Mouse (Mus musculus) layer of hippocampus, adult 18-20 months (tissue): ENCODE data around the gene Ackr3. TPM values are rescaled to one million over a fixed set of nuclear protein-coding genes. Genes with fewer than 3 reads are reported as not detected.

Source experiments
- DNase-seq, 2 experiments: peaks; one replicate each; pipeline ENCODE4 v3.0.0; 2022; ENCODE audit warnings: low spot score in 2 of 2
- total RNA-seq, 2 experiments: library from RNA; stranded (reverse); gene quantifications; 2 replicates each; pipeline ENCODE4 v1.2.3; 2021

Gene Ackr3
- total RNA-seq, 2 experiments from 2014 or later: 15.5 to 15.9 TPM

GRCm38 (mm10) chr1:90227684-90228322, 24.0 kb downstream of the Ackr3 start:
- no peak for DNase-seq

- no peak for DNase-seq
These were observed 24.5 kb downstream of the Ackr3 start for GRCm38 (mm10) chr1:90228323-90228697.

DNA sequence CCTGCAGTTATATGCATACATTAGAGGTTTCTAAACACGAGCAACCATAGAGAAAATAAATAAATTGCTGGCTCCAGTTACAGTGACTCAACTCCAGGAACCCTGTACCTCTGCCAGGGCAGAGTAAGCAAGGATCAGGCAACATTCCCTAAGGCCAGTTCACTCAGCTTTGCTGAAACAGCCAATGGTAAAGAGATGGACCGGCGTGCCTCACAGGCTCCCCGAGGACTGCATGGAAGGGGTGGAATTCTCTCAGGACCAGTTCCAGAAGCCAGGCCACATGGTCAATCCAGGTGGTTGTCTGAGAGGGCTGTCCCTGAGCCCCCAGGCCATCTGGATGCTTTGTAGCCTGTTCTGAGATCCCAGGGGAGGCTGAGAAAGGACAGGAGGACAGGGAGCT, 26.8 kb downstream of the Ackr3 start:
- DNase-seq: no peak

GRCm38 (mm10) chr1:90231591-90232490, 28.1 kb downstream of the Ackr3 start:
- no peak for DNase-seq

DNA sequence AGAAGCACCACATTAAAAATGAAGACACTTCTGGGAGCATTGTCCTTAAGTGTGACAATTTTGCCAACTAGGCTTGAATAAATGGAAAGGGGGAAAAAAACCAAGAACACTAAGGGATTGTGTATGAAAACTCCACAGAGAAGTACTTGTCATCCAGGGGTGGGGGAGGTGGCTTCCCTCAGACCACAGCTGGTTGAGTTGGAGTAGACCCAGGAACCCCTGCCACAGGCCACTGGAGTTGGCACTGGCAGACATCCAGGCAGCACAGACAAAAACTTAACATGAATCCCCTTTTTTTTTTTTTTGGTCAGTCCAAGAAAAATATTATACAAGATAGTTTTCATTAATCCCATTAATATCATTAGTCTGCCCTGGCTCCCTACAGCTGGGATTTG, 28.7 kb downstream of the Ackr3 start:
- DNase-seq: no peak

DNA sequence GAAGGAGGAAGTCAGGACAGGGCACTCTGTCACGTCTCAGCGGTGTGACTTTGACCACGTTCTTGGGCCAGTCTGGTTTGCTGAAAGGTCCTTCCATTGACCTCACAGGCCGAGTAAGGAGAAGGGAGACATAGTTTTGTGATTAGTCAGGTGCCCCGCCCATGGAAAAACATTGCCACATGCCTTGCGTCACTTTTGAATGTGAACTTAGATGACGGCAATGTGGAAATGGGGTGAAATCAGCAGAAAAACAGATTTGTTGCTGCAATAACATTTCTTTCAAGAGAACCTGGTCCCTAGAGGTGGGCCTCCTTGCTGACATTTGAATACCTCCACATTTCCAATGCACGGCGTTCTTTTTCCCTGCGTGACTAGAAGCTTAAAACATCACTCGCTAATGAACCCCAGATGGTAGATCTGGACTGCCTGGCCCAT, 30.9 kb downstream of the Ackr3 start:
- DNase-seq: no peak

GRCm38 (mm10) chr1:90236640-90237039, 32.9 kb downstream of the Ackr3 start:
- DNase-seq: no peak

- peak; percentile 14 to 55 for DNase-seq
These were observed 34.5 kb downstream of the Ackr3 start for GRCm38 (mm10) chr1:90238095-90238888.

- DNase-seq: no peak
These were observed 35.8 kb downstream of the Ackr3 start for GRCm38 (mm10) chr1:90239336-90240225.

DNA sequence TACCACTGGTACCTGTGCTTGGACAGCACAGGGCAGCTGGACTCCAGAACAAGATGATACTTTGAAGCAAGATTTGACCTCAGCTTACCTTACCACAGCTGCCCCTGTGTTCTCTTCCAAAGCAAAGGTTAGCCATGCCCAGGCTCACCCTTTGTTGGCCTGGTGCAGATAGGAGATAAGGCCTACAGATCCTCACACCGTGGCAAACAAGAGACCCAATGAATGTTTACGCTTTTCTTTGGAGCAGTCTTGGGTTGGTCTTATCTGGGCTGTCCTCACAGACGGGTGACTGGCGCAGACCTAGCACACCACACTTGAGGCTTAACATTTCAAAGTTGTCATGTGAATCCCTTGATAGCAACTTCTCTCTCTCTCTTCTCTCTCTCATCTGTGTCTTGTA, 36.5 kb downstream of the Ackr3 start:
- no peak for DNase-seq

DNA sequence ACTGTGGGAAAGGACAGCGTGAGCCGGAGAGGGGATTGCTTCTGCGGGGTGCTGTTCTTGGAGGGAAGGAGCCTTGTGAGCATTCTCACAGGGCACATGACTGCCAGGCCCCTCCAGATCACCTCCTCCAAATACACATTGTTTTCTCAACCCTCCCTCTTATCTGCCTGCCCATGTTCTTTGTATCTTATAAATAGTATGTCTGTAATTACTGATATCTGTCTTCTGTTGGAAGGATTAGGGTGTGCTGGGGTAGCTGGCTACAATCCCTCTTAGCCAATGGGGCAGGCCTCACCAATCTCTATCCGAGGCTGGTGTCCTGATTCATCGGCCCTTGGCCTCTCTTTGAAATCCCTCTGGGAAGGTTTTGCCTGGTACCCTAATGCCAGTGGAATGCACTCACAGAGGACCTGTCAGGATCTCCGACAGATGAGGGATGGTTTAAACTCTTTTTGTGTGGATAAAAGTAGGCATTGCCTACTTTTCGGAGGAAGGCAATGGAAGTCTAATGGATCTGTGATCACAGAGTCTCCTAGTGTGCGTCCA, 38.7 kb downstream of the Ackr3 start:
- no peak for DNase-seq

DNA sequence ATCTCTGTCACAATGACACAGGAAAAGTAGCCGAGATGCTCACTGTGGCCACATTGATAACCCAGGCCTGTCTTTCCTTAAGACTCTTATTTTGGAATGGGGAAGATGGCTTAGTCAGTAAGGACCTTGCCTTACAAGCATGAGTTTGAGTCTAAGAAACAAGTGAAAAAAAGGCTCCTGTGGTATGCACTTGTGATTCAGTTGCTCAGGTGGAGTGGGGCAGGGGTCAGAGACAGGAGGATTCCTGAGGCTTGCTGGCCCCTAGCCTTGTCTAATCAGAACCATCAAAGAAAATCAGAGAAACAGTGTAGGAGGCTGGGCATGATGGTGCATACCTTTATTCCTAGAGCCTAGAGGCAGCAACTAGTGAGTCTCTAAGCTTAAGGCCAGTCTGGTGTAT, 40.8 kb downstream of the Ackr3 start:
- no peak for DNase-seq

- no peak for DNase-seq
These were observed 41.8 kb downstream of the Ackr3 start for GRCm38 (mm10) chr1:90245533-90245932.

- DNase-seq: no peak
These were observed 42.3 kb downstream of the Ackr3 start for GRCm38 (mm10) chr1:90246035-90246434.

GRCm38 (mm10) chr1:90246800-90247199, 43.0 kb downstream of the Ackr3 start:
- no peak for DNase-seq

DNA sequence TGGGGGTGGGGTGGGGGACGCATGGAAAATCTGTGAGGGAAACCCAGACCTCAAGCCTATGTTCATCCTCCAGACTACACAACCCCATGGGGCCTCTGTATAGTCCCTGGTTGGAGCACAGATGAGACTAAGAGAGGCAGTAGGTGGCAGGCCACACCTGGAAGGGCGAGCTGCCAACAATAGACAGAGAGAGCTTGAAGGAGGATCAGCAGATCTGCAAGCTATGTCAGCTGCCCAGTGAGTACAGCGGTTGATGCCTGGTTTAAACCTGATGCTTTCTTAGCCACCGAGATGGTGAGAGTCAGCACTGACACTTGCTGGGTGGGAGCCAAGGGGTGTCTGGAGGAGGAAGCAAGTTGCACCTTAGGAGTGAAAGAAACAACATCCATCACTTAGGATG, 43.5 kb downstream of the Ackr3 start:
- DNase-seq: no peak

DNA sequence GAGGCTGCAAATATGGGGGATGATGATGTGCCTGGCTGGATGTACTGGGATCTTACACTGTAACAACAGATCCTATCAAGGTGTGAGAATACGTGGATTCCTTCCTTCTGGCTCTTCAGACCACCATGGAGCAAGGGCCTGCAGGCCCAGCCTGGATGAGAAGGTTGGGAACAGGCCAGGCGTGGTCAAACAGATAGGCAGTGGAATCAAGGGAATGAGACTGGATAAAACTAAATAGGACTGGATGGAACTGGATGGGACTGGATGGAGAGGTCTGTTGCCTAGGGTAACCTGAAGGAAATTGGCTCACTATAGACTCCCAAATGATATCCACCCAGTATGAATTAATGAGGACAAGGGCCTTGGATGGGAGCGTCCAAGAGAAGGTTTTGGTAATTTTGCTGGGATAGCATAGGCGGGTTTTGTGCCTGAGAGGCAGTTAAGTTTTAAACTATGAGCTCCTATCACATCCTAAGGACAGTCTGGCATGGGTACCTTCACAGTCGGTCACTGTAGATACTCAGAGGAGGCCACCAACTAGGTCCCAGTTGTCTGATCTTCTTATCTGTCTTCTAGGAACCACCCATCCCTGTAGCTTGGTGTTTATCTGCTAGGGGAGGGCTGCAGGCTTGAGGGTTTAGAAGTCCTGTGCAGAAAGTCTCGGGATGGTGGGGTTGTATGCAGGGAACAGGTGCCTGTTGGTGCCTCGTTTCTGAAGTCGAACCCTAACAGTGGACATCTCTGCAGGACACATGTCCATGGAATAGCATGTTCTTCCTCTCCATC, 44.2 kb downstream of the Ackr3 start:
- no peak for DNase-seq

GRCm38 (mm10) chr1:90248966-90249735, 45.4 kb downstream of the Ackr3 start:
- no peak for DNase-seq

DNA sequence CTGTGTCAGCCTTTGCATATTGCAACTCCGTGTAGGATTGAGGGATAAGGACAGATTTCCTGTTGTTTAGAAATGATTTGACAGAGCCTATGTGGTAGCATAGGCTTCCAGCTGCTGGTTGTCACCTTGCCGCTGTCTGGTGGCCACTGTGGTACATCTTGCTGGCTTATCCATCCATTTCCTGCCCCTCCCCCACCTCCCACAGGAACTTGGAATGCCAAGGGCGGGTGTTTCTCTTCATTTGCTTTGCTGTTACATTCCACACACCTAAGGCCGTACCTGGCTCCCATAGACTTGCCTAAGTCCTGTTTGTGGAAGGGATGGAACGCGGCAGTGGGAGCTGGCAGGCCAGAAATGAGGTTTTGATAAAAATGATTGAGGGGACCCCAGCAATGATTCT, 46.6 kb downstream of the Ackr3 start:
- no peak for DNase-seq
